8 mouse cellular contexts compared by ENCODE assay signal in genomic region chr7:99626376-99627270, GRCm38 (mm10). TPM values are rescaled to one million over a fixed set of nuclear protein-coding genes. Genes with fewer than 3 reads are reported as not detected.
A peak's percentile ranks its signal among the peaks of the same experiment; 100 is the strongest.
DNase-seq lines count a peak whose midpoint lies in the region; ATAC-seq lines count a peak whose summit lies in the region.

Gene Tpbgl, minus strand, starts transcription at chr7:99627103.

- ATAC-seq in megakaryocyte progenitor cell, adult 5-6 weeks (replicated peaks; ENCODE audit: poor library complexity), result peak; percentile 41; the same call in 1 of the 2 replicates

- WGBS in forebrain, embryonic 10.5 days, result 1% methylated on average over 80 of the region's 83 CpGs

- H3K36me3 ChIP-seq in forebrain, embryonic 10.5 days (replicated peaks), result no peaks in the 10 kb centered on the region
- H3K36me3 ChIP-seq in splenic B cell, adult 2 months (ENCODE audit: control insufficient read depth, insufficient read depth, low read length, poor library complexity, severe bottlenecking), result no peaks in the 10 kb centered on the region

- H3K4me1 ChIP-seq in forebrain, embryonic 10.5 days, result peaks cover 28% of the 10 kb centered on the region

- no peaks in the 10 kb centered on the region for H3K9me3 ChIP-seq in forebrain, embryonic 10.5 days

- peak within 1 kb of the TSS; percentile 61 for H3K4me3 ChIP-seq in forebrain, embryonic 10.5 days

- H3K27ac ChIP-seq in forebrain, embryonic 10.5 days, result peak within 1 kb of the TSS; percentile 59

- H3K27me3 ChIP-seq in forebrain, embryonic 10.5 days (ENCODE audit: poor library complexity, severe bottlenecking), result peaks cover 100% of the 10 kb centered on the region
- no peaks in the 10 kb centered on the region for H3K27me3 ChIP-seq in splenic B cell, adult 2 months (ENCODE audit: control insufficient read depth, insufficient read depth, low read length, poor library complexity, severe bottlenecking)

- peak; percentile 28 to 29 for DNase-seq in CD8-positive naive resting alpha-beta T cell, adult 2 months (ENCODE audit: low read depth in 2 of 2, low spot score in 2 of 2)
- peak; percentile 78 for DNase-seq in R1 (ENCODE audit: low read depth, low spot score)
- no peak for DNase-seq in forebrain, embryonic 10.5 days (ENCODE audit: extremely low spot score, low spot score)
- DNase-seq in heart, postnatal 10 days, result peak; percentile 56 to 65
- peak; percentile 69 to 73 for DNase-seq in kidney, postnatal 25 days
- peak; percentile 9 for DNase-seq in splenic B cell, adult 2 months (ENCODE audit: low read depth, low spot score)
- no peak for DNase-seq in frontal cortex, postnatal 25 days (ENCODE audit: low spot score in 2 of 2)

- intact Hi-C loops in heart, postnatal 10 days (cut with DNase I), result loop anchor here (5.0 kb wide), 1 partner anchor 36 kb away; no protein-coding TSS in a partner anchor

RNA-seq across cellular contexts. Expression of gene Tpbgl, which starts in this region (rescaled TPM):
- 0.07 and 0.10 TPM in 2 replicates for polyA plus RNA-seq in forebrain, embryonic 10.5 days (2016; fragmentation: Nextera tagmentation; extraction: Ambion mirVana)
- 1 to 10 TPM; 3.1 to 3.5 TPM for total RNA-seq in heart, postnatal 10 days (2021)
- total RNA-seq in megakaryocyte progenitor cell, adult 5-6 weeks (2015), result 0.07 TPM in 1 of 2 replicates, not detected in the other
- not detected in 2 replicates for total RNA-seq in megakaryocyte progenitor cell, adult 5-6 weeks (2017)

Comparison
In these comparisons a context has a peak if more than half of its experiments do, and no peak if none do; other contexts are left out.
1. Peak in ATAC-seq in megakaryocyte progenitor cell, adult 5-6 weeks; RNA of the gene not detected or under 1 TPM.
2. DNase-seq: peak in CD8-positive naive resting alpha-beta T cell, adult 2 months (2 of 2), R1 (single experiment), heart, postnatal 10 days (2 of 2), kidney, postnatal 25 days (2 of 2) and splenic B cell, adult 2 months (single experiment); none in forebrain, embryonic 10.5 days (single experiment) and frontal cortex, postnatal 25 days (0 of 2).